Mouse (Mus musculus) kidney, adult 2 months (tissue): Measurements from ENCODE around the gene Plek.

Experiments
- CTCF ChIP-seq: fragments of 200-500 bp; conservative IDR thresholded peaks from 2 replicates; pipeline ENCODE4 v1.5.1; 2011; ENCODE audit warnings: low read depth, mild to moderate bottlenecking, control low read depth, low read length, moderate library complexity, mixed read lengths; ENCODE audit not compliant: insufficient read depth, insufficient read length
- POLR2A ChIP-seq: fragments of 200-500 bp; IDR thresholded peaks from one replicate; pipeline ENCODE4 v1.6.1; 2011; ENCODE audit warnings: low read depth, low read length, control low read depth

GRCm38 (mm10) chr11:16969650-16970049 lies 82.5 kb downstream of the Plek start:
- TF ChIP-seq POLR2A = no peak
- no peak for TF ChIP-seq CTCF
